Mouse (Mus musculus) stomach, postnatal 0 days (tissue): ENCODE data around the gene Camkk2.

Experiments
- CTCF ChIP-seq: IDR thresholded peaks from 2 replicates; pipeline ENCODE4 v1.5.1; 2016; ENCODE audit warnings: antibody characterized with exemption, low read depth, mild to moderate bottlenecking, moderate library complexity
- EP300 ChIP-seq: optimal IDR thresholded peaks from 2 replicates; pipeline ENCODE3; 2016; ENCODE audit warnings: antibody characterized with exemption

GRCm38 (mm10) chr5:122771428-122771827 lies 7.8 kb downstream of the Camkk2 start:
- TF ChIP-seq CTCF (no peak), EP300 (no peak)
